Mouse (Mus musculus): ENCODE results near the gene C2cd6. TPM values are rescaled to one million over a fixed set of nuclear protein-coding genes. Genes with fewer than 3 reads are reported as not detected.

Gene C2cd6
- polyA plus RNA-seq, 1 experiment, result not detected

GRCm38 (mm10) chr1:59101020-59101419, 6.3 kb upstream of the C2cd6 start:
- Histone ChIP-seq H3K27ac (ENCODE audit: control insufficient read depth, insufficient read depth, low read depth, low read length, poor library complexity) (no peak overlapping the region), H3K4me3 (replicated peaks; ENCODE audit: control insufficient read depth, low read depth, low read length) (no peak overlapping the region), H3K4me1 (ENCODE audit: control insufficient read depth, insufficient read depth, low read length) (no peaks in the 10 kb centered on the region)
- no peak for TF ChIP-seq CTCF (IDR thresholded peaks at IDR 0.05; ENCODE audit: control insufficient read depth, insufficient read depth, low read length)
- no peak for TF ChIP-seq POLR2A (IDR thresholded peaks at IDR 0.05; ENCODE audit: borderline replicate concordance, control insufficient read depth, low read depth, low read length)
- WGBS, result 82% methylated on average over 5 of the region's 5 CpGs

- Histone ChIP-seq H3K4me1 (ENCODE audit: control insufficient read depth, insufficient read depth, low read length) (no peaks in the 10 kb centered on the region), H3K27ac (ENCODE audit: control insufficient read depth, insufficient read depth, low read depth, low read length, poor library complexity) (no peak overlapping the region), H3K4me3 (replicated peaks; ENCODE audit: control insufficient read depth, low read depth, low read length) (no peak overlapping the region)
- TF ChIP-seq CTCF (IDR thresholded peaks at IDR 0.05; ENCODE audit: control insufficient read depth, insufficient read depth, low read length) (peak; percentile 34; the same call in 1 of the 2 replicates), POLR2A (IDR thresholded peaks at IDR 0.05; ENCODE audit: borderline replicate concordance, control insufficient read depth, low read depth, low read length) (no peak)
- WGBS, result 9% methylated on average over 3 of the region's 3 CpGs
Measured at GRCm38 (mm10) chr1:59070867-59071266, 23.8 kb downstream of the C2cd6 start.

- TF ChIP-seq POLR2A (IDR thresholded peaks at IDR 0.05; ENCODE audit: borderline replicate concordance, control insufficient read depth, low read depth, low read length) (no peak), CTCF (IDR thresholded peaks at IDR 0.05; ENCODE audit: control insufficient read depth, insufficient read depth, low read length) (0 out of 2 replicates have a peak, but pooled peaks have one; percentile 6)
- Histone ChIP-seq H3K4me3 (replicated peaks; ENCODE audit: control insufficient read depth, low read depth, low read length) (no peak overlapping the region), H3K27ac (ENCODE audit: control insufficient read depth, insufficient read depth, low read depth, low read length, poor library complexity) (no peak overlapping the region), H3K4me1 (ENCODE audit: control insufficient read depth, insufficient read depth, low read length) (no peaks in the 10 kb centered on the region)
- 39% methylated on average over 3 of the region's 3 CpGs for WGBS
Measured at GRCm38 (mm10) chr1:59067976-59068375, 26.7 kb downstream of the C2cd6 start.

GRCm38 (mm10) chr1:59063697-59064096, 31.0 kb downstream of the C2cd6 start:
- Histone ChIP-seq H3K4me3 (replicated peaks; ENCODE audit: control insufficient read depth, low read depth, low read length) (no peak overlapping the region), H3K4me1 (ENCODE audit: control insufficient read depth, insufficient read depth, low read length) (no peaks in the 10 kb centered on the region), H3K27ac (ENCODE audit: control insufficient read depth, insufficient read depth, low read depth, low read length, poor library complexity) (no peak overlapping the region)
- TF ChIP-seq CTCF (IDR thresholded peaks at IDR 0.05; ENCODE audit: control insufficient read depth, insufficient read depth, low read length) (no peak), POLR2A (IDR thresholded peaks at IDR 0.05; ENCODE audit: borderline replicate concordance, control insufficient read depth, low read depth, low read length) (no peak)
- WGBS, result 52% methylated on average over 3 of the region's 3 CpGs

GRCm38 (mm10) chr1:59056955-59057354, 37.7 kb downstream of the C2cd6 start:
- Histone ChIP-seq H3K27ac (ENCODE audit: control insufficient read depth, insufficient read depth, low read depth, low read length, poor library complexity) (no peak overlapping the region), H3K4me1 (ENCODE audit: control insufficient read depth, insufficient read depth, low read length) (no peaks in the 10 kb centered on the region; the same call in 1 of the 2 replicates), H3K4me3 (replicated peaks; ENCODE audit: control insufficient read depth, low read depth, low read length) (no peak overlapping the region)
- WGBS, result 66% methylated on average over 2 of the region's 2 CpGs
- TF ChIP-seq CTCF (IDR thresholded peaks at IDR 0.05; ENCODE audit: control insufficient read depth, insufficient read depth, low read length) (no peak), POLR2A (IDR thresholded peaks at IDR 0.05; ENCODE audit: borderline replicate concordance, control insufficient read depth, low read depth, low read length) (no peak)

GRCm38 (mm10) chr1:59051306-59051705, 43.4 kb downstream of the C2cd6 start:
- Histone ChIP-seq H3K27ac (ENCODE audit: control insufficient read depth, insufficient read depth, low read depth, low read length, poor library complexity) (no peak overlapping the region), H3K4me3 (replicated peaks; ENCODE audit: control insufficient read depth, low read depth, low read length) (no peak overlapping the region), H3K4me1 (ENCODE audit: control insufficient read depth, insufficient read depth, low read length) (no peaks in the 10 kb centered on the region)
- TF ChIP-seq POLR2A (IDR thresholded peaks at IDR 0.05; ENCODE audit: borderline replicate concordance, control insufficient read depth, low read depth, low read length) (no peak), CTCF (IDR thresholded peaks at IDR 0.05; ENCODE audit: control insufficient read depth, insufficient read depth, low read length) (no peak)
- 28% methylated on average over 2 of the region's 2 CpGs for WGBS

GRCm38 (mm10) chr1:59037723-59038122, 57.0 kb downstream of the C2cd6 start:
- Histone ChIP-seq H3K27ac (ENCODE audit: control insufficient read depth, insufficient read depth, low read depth, low read length, poor library complexity) (no peak overlapping the region), H3K4me1 (ENCODE audit: control insufficient read depth, insufficient read depth, low read length) (no peaks in the 10 kb centered on the region), H3K4me3 (replicated peaks; ENCODE audit: control insufficient read depth, low read depth, low read length) (no peak overlapping the region)
- no peak for TF ChIP-seq CTCF (IDR thresholded peaks at IDR 0.05; ENCODE audit: control insufficient read depth, insufficient read depth, low read length)
- TF ChIP-seq POLR2A (IDR thresholded peaks at IDR 0.05; ENCODE audit: borderline replicate concordance, control insufficient read depth, low read depth, low read length), result no peak
- 80% methylated on average over 5 of the region's 5 CpGs for WGBS

GRCm38 (mm10) chr1:59021556-59021955, 73.1 kb downstream of the C2cd6 start:
- H3K4me1 ChIP-seq (ENCODE audit: control insufficient read depth, insufficient read depth, low read length), result no peaks in the 10 kb centered on the region

GRCm38 (mm10) chr1:59009250-59009649, 85.5 kb downstream of the C2cd6 start:
- TF ChIP-seq POLR2A (IDR thresholded peaks at IDR 0.05; ENCODE audit: borderline replicate concordance, control insufficient read depth, low read depth, low read length), result no peak
- TF ChIP-seq CTCF (IDR thresholded peaks at IDR 0.05; ENCODE audit: control insufficient read depth, insufficient read depth, low read length), result no peak
- Histone ChIP-seq H3K4me3 (replicated peaks; ENCODE audit: control insufficient read depth, low read depth, low read length) (no peak overlapping the region), H3K27ac (ENCODE audit: control insufficient read depth, insufficient read depth, low read depth, low read length, poor library complexity) (no peak overlapping the region), H3K4me1 (ENCODE audit: control insufficient read depth, insufficient read depth, low read length) (no peaks in the 10 kb centered on the region)
- WGBS, result 35% methylated on average over 4 of the region's 4 CpGs

More at GRCm38 (mm10) chr1:59021556-59021955, 73.1 kb downstream of the C2cd6 start:
- TF ChIP-seq CTCF (IDR thresholded peaks at IDR 0.05; ENCODE audit: control insufficient read depth, insufficient read depth, low read length), result no peak
- TF ChIP-seq POLR2A (IDR thresholded peaks at IDR 0.05; ENCODE audit: borderline replicate concordance, control insufficient read depth, low read depth, low read length), result no peak
- Histone ChIP-seq H3K4me3 (replicated peaks; ENCODE audit: control insufficient read depth, low read depth, low read length) (no peak overlapping the region), H3K27ac (ENCODE audit: control insufficient read depth, insufficient read depth, low read depth, low read length, poor library complexity) (no peak overlapping the region)
- 67% methylated on average over 3 of the region's 3 CpGs for WGBS

Other genes with a start within 250 kb of the C2cd6 start
- 87.3 and 99.9 TPM in 2 replicates for gene Trak2, start 121.5 kb downstream of the C2cd6 start, polyA plus RNA-seq (2011; ENCODE audit: insufficient read depth, insufficient read length, low replicate concordance, missing spikeins)
- 36.5 and 64.4 TPM in 2 replicates for gene Stradb, start 121.4 kb downstream of the C2cd6 start, polyA plus RNA-seq (2011; ENCODE audit: insufficient read depth, insufficient read length, low replicate concordance, missing spikeins)
- gene Tmem237, start 25.5 kb upstream of the C2cd6 start, polyA plus RNA-seq (2011; ENCODE audit: insufficient read depth, insufficient read length, low replicate concordance, missing spikeins), result 2.3 TPM in 1 of 2 replicates, not detected in the other
- 0.72 and 1.4 TPM in 2 replicates for gene Mpp4, start 68.5 kb upstream of the C2cd6 start, polyA plus RNA-seq (2011; ENCODE audit: insufficient read depth, insufficient read length, low replicate concordance, missing spikeins)
- 2.1 and 8.0 TPM in 2 replicates for gene Als2, start 142.3 kb upstream of the C2cd6 start, polyA plus RNA-seq (2011; ENCODE audit: insufficient read depth, insufficient read length, low replicate concordance, missing spikeins)
- gene Cdk15, start 162.0 kb upstream of the C2cd6 start, polyA plus RNA-seq (2011; ENCODE audit: insufficient read depth, insufficient read length, low replicate concordance, missing spikeins), result not detected in 2 replicates